Mouse (Mus musculus): ENCODE results near the gene Cyb5d1.

DNA sequence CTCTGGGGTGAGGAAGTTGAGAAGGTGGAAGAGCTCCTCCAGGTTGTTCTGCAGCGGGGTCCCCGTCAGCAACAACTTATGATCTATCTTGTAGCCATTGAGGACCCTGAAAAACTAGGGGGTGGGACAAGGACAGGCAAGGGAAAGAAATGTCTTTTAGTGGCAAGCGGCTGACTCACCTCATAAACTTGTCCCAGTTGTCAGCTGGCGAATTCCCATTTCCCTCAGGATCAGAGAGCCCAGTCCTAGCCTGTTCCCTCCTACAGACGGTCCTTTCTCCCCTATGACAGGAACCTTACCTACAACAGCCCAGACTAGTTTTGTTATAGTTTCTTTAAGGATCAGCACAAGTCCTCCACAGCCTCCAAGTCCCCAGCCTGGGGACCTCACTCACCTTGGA is 38.9 kb downstream of the Cyb5d1 start:
- TF ChIP-seq POLR2A (IDR thresholded peaks at IDR 0.05; ENCODE audit: low read depth, low read length): no peak
- TF ChIP-seq CTCF (conservative IDR thresholded peaks at IDR 0.05 in 1 of 2, IDR thresholded peaks at IDR 0.05 in 1 of 2; ENCODE audit: low read depth in 2 of 2, low read length in 2 of 2): no peak
- TF ChIP-seq E2F4 (IDR thresholded peaks at IDR 0.05; ENCODE audit: insufficient replicate concordance, low read depth, low read length): no peak
- TF ChIP-seq JUN (IDR thresholded peaks at IDR 0.05; ENCODE audit: insufficient read depth, low read depth, low read length): no peak
- no peak for TF ChIP-seq ZMIZ1 (IDR thresholded peaks at IDR 0.05; ENCODE audit: low read depth, low read length)
- TF ChIP-seq MXI1 (IDR thresholded peaks at IDR 0.05; ENCODE audit: low read depth, low read length): no peak
- no peak for TF ChIP-seq RCOR1 (conservative IDR thresholded peaks at IDR 0.05; ENCODE audit: low read depth, low read length)
- no peak for TF ChIP-seq ZNF384 (IDR thresholded peaks at IDR 0.05; ENCODE audit: low read depth, low read length)
- TF ChIP-seq EP300 (IDR thresholded peaks at IDR 0.05; ENCODE audit: low read length): no peak
- no peak for TF ChIP-seq ZC3H11A (IDR thresholded peaks at IDR 0.05; ENCODE audit: low read depth, low read length)
- TF ChIP-seq NELFE (IDR thresholded peaks at IDR 0.05; ENCODE audit: low read depth, low read length): no peak
- no peak for TF ChIP-seq BHLHE40 (IDR thresholded peaks at IDR 0.05; ENCODE audit: low read depth, low read length)
- no peak for TF ChIP-seq POLR2AphosphoS2 (IDR thresholded peaks at IDR 0.05; ENCODE audit: low read depth, low read length)
- TF ChIP-seq SMC3 (IDR thresholded peaks at IDR 0.05; ENCODE audit: low read depth, low read length): no peak

Measured in CH12.LX (cell line).